Mouse (Mus musculus) cerebellum, postnatal 4 days (tissue): Measurements from ENCODE around the gene Fndc3b.

Experiments
- DNase-seq, 2 experiments: peaks; one replicate each; pipeline ENCODE4 v3.0.0; 2022; ENCODE audit warnings: low spot score in 2 of 2, mixed read lengths in 1 of 2

Fndc3b gene

DNA sequence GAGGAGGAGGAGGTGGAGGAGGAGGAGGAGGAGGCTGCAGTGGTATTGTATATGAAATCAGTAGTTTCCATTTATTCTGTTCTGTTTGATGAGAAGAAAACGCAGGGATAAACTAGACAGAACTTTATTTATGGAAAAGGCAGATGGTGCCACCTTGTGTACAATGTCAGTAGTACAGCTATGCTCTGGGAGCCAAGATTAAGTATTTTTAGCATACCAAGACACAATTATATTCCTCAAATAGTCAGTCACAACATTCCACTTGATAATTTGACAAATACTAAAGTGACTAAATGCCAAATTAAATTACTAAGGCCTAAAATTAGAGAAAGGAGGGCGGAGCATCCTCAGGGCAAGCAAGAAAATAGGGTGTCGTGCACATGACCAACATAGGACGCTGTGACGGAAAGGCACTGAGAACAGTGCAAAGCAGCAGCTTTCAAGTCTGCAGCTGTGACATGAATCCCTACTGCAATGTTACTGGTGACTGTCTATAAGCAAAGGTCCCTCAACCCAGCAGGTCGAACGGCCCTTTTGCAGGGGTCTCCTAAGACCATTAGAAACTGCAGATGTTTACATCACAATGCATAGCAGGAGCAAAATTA lies 244.7 kb downstream of the Fndc3b start:
- DNase-seq, result peak in 1 of 2 experiments; percentile 53

DNA sequence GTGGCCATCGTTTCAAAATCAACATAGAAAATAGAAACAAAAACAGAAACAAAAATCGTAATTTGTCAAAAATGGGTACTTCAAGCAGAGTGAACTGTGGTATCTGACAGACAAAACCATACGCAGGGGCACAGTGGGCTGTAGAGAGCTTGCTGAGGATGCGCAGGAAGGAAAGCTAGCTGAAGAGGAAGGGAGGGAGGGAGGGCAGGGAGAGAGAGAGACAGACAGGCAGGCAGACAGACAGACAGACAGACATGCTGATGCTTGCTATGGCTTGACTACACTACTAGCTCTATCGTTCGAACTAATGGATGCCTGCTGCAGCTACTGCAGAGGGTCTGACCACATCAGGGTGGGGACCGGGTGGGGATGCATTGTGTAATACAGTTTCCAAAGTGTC lies 247.7 kb downstream of the Fndc3b start:
- no peak for DNase-seq

DNA sequence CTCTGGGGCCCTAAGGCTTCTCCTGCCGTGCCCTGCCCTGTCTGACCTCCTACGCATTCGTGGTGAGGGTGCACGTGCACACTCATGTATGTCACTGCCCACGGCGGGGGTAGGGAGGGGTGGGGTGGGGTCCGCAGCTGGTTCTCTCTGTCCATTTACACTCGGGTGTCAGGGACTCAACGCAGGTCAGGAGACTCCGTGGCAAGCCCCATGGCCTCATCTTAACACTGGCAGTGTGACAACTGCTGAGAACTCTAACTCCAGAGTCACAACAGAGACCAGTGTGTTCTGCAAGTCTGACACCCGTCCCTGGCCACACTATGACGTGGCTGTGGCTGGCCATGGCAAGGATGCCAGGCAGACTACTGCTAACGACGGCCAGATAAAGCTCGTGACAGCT lies 248.2 kb downstream of the Fndc3b start:
- DNase-seq, result no peak

DNA sequence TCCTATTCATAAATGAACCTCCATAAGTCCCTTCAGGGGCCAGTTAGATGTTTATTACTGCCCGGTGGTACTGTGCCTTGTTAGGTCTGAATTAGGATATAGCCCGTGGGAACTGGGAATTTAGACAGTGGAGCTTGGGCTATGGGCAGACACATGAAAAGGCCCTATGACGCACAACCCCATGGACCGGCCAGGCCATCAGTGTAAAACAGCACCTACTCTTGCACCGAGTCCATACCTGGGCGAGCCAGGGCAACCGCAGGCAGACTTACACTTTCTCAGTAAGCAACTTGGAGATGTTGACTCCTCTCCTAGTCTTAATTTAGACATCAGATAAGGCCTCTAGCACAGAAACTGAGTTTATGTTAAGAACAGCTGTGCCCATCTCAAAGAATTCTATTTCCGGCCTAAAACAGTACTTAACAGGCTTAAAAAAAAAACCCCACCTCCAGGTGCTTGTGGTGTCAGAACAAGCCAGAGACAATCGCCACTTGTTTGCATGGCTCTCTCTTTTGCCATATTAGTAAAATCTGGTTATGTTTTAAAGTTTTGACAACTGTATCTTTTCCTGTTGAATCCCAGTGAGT lies 248.7 kb downstream of the Fndc3b start:
- no peak for DNase-seq

DNA sequence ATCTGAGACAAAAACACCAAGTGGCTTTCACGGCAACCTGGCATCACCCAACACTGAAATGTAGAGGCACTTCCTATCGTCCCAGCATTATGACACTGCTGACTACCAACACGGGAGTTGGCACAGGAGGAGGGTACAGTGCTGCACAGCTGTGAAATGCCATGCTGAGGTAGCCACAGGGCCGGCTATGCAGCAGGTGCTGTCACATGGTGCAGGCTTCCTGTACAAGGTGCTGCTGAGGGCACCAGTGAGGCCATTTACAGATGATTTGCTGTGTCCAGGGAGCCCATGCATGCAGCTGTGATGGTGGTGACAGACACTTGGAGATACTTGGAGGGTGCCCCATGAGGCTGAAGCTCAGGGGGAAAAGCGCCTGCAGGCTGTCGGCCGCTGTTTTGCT lies 249.2 kb downstream of the Fndc3b start:
- no peak for DNase-seq

DNA sequence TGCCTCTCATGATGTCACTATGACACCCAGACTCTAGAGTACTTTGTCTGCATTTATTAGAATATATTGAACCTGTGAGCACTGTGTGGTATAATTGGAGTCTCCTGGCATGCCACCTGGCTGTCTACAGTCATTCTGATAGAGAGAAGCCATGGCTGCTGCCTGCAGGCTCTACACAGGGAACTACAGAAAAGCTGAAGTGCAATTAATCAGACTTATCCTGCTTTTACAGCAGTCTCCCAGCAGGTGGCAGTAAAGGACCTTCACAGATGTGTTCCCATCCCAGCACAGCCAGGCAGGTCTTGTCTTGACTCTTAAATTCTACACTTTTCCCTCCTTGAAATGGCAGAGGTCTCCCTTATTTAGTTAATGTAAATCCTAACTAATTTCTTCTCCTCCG lies 250.1 kb downstream of the Fndc3b start:
- DNase-seq, result peak; percentile 68 to 72

DNA sequence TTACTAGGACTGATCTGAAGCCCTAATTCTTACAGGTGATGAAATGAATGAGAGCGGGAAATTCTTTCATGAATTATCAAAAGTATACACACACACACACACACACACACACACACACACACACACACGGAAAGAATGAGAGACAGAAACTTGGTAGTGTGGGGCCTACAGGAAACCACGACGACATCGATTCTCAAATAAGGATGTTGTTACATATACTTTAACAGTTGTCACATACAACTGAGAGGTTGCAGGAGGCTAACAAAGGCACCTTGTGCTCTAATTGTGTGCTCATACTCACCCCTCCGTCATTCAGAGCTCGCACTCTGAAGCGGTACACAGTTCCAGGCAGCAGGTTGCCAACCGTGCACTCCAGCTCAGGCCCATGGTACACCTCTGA lies 252.7 kb downstream of the Fndc3b start:
- DNase-seq, result no peak

DNA sequence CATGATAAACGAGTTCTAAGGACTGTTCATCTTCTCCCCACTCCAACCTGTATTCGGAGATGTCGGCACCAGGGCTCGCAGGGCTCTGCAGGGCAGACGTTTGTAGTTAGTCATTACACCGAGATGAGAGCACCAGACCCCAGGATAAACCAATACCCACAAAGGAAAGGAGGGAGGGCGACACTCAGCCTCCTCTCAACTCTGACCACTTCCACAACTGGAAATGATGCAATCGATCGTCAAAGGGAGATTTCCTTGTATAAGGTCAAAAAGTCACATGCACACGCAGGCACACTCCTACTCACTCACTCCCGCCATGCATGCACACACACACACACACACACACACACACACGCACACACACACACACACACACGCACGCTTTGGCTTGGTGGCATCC lies 254.6 kb downstream of the Fndc3b start:
- no peak for DNase-seq

DNA sequence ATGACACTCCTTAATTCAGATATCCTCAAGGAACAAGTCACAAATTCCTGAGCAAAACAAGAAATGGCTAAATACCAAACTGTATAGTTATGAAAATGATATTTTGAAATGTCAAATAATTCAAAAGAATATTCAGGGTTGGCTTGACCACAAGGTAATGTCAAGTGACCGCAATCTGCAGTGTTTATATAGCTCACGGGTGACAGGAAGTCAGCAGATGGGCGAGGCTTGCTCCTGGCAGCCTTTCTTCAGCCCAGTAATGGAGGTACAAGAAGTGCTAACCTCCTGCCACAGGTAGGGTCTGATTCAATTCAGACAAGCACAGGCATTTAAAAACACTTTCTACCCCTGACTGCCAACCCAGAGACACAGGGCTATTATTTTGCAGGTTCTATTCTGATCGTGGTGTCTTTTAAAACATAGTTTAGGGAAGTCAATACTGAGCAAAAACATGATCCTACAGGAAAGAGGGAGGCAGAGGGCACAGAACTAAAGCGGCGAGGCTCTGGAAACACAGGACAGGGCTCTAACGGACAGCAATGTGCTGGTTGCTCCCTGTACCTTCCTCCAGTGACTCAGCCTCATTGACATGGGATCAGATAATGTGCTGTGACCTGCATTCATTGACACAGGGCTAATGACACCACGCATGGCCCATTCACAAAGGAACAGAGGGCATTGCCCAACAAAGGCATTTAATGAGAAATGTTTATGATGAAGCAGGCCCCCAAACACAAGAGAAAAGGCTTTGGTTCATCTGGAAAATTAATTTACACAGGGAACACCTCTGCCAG lies 256.5 kb downstream of the Fndc3b start:
- DNase-seq, result no peak

DNA sequence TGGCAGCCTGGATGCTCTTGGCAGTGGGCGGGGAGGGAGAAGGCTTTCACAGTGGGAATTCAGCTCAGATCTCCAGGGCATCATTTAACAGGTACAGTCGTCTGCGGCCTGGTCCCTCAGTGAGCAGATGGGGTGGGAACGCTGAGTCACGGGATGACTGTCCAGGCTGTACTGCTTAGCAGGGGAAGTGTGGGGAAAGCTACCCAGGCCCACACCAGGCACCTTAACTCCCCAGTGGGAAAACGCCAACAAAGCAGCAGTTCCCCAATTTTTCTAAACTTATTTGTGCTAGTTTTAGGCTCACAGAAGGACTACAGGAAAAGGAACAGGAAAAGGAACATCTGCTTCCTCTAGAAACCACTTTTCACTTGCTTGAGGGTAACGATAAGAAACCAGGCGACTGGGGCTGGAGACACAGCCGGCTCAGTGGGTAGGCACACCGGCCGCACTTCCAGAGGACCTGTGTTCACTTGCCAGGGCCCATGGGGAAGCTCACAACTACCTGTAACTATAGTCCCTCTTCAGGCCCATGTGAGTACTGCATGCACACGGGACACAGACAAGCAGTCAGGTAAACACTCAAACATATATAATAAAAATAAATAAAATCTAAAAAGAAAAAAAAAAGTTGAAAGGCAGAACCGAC lies 257.5 kb downstream of the Fndc3b start:
- no peak for DNase-seq

DNA sequence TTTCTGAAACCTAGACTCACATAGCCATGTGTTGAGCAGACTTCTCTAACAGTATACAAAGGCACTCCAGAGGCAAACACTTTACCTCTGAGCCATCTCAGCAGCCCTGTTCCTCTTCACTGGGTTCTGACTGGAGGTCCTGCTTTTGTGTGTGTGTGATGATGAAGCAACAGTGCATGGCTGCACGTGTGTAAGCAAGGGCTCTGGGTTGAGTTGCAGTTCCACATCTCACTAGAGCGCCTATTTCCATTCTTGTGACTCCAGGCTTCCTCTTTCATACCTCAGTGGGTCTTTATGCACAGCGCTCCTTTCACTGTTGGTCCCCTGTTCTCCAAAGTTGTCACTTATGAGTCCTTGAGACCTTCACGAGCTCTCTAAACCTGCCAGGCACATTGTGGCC lies 261.7 kb downstream of the Fndc3b start:
- no peak for DNase-seq

DNA sequence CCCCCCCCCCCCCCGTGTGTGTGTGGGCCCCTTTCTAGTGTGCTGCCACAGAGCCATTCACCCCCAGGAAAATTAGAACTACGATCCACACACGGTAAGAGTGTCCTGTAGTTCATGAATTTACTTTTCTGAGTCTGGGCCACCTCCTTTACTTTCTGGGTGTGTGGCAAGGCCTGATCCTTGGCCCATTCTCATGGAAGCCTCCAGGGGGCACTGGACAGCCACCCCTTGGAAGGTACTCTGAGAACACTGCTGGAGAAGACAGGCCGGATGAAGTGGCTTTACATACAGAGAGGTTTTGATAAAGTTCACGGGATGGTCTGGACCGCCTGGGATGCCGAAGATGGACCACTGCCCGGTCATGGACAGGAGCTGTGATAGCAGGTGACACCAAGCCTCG lies 262.7 kb downstream of the Fndc3b start:
- DNase-seq, result no peak

DNA sequence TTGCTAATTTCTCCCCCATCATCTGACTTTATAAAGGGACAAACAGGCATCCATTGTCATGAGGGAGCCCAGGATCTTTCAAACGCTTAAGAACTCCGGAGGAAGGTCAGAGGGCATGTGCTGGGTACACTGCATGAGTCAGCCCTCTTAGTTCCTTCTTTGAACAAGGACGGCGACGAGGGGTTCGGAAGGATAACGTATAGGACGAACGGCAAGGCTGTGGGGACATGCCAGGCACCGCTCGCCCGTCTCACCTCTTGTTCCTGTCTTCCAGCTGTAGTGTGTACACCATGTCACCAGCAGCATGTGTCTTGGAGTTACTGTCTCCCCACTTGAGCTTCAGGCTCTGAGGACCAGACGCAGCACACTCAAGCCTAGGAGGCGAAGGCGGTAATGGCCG lies 271.4 kb downstream of the Fndc3b start:
- no peak for DNase-seq

DNA sequence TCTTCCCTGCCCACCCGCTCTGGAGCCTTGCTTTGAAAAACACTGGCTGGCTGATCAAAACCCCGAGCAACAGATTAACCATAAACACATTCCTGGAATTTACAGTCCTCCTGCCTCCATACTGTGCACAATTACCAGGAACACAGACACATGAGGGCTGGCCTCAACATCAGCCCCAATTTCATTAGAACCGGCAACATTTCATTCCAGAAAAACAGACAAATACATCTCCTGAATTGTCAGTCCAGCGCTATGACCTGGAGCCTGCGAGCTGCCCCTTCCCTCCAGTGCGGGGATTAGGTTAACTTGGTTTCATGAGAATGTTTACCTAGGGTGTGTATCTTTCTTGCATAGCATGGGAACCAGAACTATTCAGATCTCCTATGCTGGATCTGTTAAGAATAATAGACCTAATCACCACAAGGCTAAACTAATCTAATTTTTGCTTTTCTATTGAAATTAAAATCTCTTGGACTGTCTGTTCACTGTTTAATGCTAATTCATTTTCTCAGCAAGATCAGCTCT lies 275.9 kb downstream of the Fndc3b start:
- DNase-seq, result no peak

DNA sequence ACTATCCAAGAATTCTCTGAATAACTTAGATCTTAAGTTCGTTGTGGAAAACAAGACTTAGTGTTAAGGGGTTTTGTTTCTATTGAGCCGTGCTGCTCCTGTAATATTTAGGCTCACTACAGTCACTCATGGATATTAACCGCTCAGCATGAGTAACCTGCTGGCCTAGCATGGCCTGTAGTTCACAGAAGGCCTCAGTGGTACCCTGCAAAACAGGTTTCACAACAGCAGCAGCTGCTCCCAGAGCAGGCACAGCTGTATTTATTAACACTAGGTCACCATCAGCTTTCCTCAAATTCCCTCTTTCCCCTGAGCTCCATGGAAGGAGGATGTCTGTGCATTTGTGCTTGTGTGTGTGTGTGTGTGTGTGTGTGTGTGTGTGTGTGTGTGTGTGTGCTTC lies 278.1 kb downstream of the Fndc3b start:
- DNase-seq, result no peak

DNA sequence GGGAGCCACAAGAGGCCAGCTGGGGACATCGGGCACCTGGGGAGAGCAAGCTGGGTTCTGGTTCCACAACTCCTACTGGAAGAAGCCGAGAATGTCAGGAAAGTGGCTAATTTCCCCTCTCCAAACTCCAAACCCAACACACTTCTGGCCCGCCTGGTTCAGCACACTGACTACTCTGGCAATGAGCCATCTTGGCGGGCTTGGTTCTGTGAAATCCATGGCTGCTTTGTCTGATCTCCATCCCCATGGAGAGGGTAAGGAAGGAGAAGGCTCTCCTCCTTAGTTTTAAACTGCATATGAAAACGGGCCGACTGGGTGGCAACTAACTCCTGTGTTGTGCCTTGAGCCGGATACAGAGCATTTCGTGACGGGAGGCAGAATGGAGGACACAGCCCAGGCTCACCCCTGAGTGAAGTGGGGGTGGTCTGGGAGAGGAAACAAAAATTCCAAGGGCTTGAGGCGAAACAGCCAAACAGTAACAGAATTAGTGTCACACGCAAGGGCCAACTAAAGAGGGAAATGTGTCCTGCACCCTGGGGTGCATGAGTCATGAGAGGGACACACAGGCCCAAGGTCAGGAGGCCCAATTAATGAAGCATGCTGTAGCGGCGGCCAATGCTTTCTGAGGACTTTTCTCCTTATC lies 280.4 kb downstream of the Fndc3b start:
- peak in 1 of 2 experiments; percentile 52 for DNase-seq

DNA sequence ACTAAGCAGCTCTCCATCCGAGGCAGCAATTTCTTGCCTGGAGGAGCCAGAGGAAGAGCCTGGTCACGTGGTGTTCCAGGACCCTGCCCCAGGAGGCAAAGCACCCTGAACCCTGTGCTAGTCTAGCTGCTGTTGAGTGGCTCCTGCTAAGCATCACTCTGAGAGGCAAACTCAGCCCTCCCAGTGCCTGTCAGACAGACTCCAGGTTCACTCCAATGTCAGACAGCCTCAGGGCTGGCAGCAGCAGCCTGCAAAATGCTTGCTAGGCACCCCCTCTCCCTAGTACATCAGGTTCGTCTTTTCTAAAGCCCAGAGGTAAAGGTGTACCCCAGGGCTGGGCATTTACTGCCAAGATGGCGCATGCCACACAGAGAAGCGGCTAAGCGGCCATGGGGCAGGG lies 283.7 kb downstream of the Fndc3b start:
- DNase-seq, result no peak

DNA sequence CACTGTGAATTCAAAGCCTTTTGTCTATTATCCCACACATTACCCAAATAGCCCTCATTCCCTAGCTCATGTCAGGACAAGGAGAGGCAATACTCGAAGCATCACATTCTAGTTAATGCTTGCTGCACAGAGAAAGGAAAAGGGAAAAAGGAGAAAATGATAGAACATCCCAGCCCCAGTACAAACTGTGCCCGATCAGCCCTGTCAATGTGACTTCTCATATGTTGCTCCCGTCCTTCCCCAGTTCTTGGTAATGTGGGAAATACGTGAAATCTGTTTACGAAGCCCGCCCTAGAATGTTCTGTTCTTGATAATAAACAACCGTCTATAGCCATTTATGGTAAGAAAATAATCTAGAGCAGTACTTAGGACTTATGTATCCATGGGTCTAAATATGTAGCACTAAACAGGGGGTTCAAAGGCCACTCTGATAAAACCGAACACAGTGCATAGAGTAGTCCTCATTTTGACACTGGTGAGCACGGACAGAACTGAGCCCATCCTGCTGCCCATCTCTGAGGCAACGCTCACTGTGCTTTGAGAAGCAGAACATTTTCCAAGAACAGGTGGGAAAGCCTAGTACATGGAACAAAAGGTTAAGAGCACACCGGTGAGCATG lies 286.9 kb downstream of the Fndc3b start:
- no peak for DNase-seq

DNA sequence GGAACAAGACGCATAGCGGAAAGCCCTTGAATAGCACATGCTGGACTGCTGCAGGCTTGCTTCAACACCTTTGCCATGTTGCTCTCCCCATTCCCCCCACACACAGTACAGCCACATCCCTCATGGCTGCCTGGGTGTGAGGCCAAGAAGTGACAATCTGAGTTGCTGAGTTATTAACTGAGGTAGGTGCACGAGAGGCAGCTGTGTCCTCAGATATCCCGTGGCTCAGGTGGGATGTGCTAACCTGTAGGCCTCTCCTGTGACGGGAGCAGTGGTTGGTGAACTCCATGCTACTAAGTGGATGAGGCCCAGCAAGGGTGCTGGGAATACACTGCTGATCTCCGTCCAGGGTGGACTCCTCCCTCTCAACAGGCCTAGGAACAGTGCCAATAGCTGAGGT lies 288.6 kb downstream of the Fndc3b start:
- no peak for DNase-seq

DNA sequence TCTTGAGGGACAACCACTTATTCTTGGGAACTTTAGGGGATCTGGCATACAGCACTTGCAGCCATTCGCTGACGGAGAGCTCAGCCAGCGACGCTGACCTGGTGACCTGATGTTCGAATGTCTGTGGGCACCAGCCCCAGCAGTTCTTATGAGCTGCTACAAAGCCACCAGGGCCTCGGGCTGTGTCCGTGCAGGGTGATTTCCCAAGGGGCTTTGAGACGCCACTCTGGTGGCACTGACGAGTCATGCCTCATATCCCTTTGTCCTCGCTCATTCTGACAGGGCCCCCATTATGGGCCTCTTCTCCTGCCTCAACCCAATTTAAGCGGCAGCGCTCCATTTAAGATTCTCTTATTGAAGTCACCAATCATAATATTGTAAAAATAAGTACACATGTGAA lies 289.1 kb downstream of the Fndc3b start:
- DNase-seq, result no peak

DNA sequence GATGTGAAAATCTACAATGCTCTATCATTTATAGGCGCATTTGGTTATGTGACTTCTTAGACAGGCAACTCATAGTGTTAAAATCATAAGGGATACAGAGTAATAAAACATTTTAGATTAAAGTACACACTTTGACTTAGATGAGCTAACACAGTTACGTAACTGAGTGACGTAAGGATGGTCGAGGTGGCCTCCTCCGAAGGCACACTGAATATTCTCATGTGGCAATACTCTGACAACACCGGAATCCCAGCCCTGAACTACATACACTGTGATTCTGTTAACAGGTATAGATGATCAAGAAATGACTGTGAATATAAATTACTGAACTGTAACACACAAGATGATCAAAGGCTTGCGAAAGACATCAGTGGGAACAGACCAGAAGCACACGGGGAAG lies 292.5 kb downstream of the Fndc3b start:
- no peak for DNase-seq

DNA sequence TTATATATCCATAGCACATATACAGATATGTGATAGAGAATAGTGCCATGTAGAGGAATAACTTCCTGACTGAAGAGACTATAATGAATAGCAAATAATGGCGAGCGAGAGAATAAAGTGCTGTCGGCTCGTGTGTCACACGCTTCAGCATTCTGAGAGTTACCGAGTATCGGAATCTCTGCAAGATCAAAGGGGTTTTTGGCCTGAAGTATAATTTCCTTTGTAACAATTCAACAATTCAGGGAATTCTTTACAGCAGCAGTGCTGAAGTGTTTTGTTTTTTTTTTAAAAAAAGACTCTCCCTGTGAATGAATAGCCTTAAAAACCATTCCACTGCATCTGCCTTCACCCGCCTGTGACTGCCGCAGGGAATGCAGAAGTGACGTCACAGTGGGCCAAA lies 294.3 kb downstream of the Fndc3b start:
- DNase-seq, result no peak
